Mouse (Mus musculus) neural tube, embryonic 15.5 days (tissue): ENCODE data around the gene Gm904. TPM values are rescaled to one million over a fixed set of nuclear protein-coding genes. Genes with fewer than 3 reads are reported as not detected.
"Not testable (repeated sequence)": the region's sequence is repeated elsewhere in the genome, so short reads cannot be mapped to it uniquely, and the experiment has no call there.

Experiments
- ATAC-seq: fragments of 200-750 bp; cut with Nextera tagmentation; 2 replicates; pipeline ENCODE4 v1.8.0; 2017; ENCODE audit warnings: mild to moderate bottlenecking, moderate TSS enrichment, moderate library complexity; ENCODE audit not compliant: low FRiP score
- H3K27ac ChIP-seq: fragments of 300-500 bp; sonication (generic); replicated peaks from 2 replicates; pipeline ENCODE4 v1.5.1; 2015; ENCODE audit warnings: mild to moderate bottlenecking, inconsistent platforms
- H3K27me3 ChIP-seq: fragments of 300-500 bp; sonication (generic); replicated peaks from 2 replicates; pipeline ENCODE4 v1.6.1; 2015; ENCODE audit warnings: inconsistent platforms
- H3K36me3 ChIP-seq: fragments of 300-500 bp; sonication (generic); 2 replicates; pipeline ENCODE4 v1.6.1; 2015; ENCODE audit warnings: inconsistent platforms
- H3K4me1 ChIP-seq: fragments of 300-500 bp; sonication (generic); 2 replicates; pipeline ENCODE4 v1.6.1; 2015; ENCODE audit warnings: inconsistent platforms
- H3K4me2 ChIP-seq: fragments of 300-500 bp; sonication (generic); 2 replicates; pipeline ENCODE4 v1.6.1; 2015; ENCODE audit warnings: inconsistent platforms, mild to moderate bottlenecking, moderate library complexity
- H3K4me3 ChIP-seq: fragments of 300-500 bp; sonication (generic); replicated peaks from 2 replicates; pipeline ENCODE4 v1.5.1; 2015; ENCODE audit warnings: mild to moderate bottlenecking, inconsistent platforms
- H3K9ac ChIP-seq: fragments of 300-500 bp; sonication (generic); replicated peaks from 2 replicates; pipeline ENCODE4 v1.6.1; 2015; ENCODE audit warnings: mild to moderate bottlenecking, inconsistent platforms
- H3K9me3 ChIP-seq: fragments of 300-500 bp; sonication (generic); replicated peaks from 2 replicates; pipeline ENCODE4 v1.6.1; 2016; ENCODE audit warnings: inconsistent platforms
- WGBS: fragments of 180-500 bp; shearing (Covaris S2); methylation state at CpG from one replicate; pipeline ENCODE4 v1.1.7; 2015; ENCODE audit warnings: mixed read lengths; 5-methylcytosine and 5-hydroxymethylcytosine counted together
- microRNA-seq: library from miRNA; unstranded; fragments of <30 nt; microRNA quantifications from one replicate; pipeline ENCODE4, GENCODE M21; 2017
- polyA plus RNA-seq: library from polyadenylated mRNA; unstranded; fragments of >200 nt; fragmentation: Nextera tagmentation; extraction: Ambion mirVana; gene quantifications from 2 replicates; pipeline ENCODE4 v1.2.1, GENCODE M21; 2015

The Gm904 gene
- polyA plus RNA-seq, result not detected in 2 replicates

- not testable (repeated sequence) for H3K4me2 ChIP-seq, H3K27me3 ChIP-seq, ATAC-seq, H3K9ac ChIP-seq, H3K36me3 ChIP-seq, H3K4me1 ChIP-seq, H3K4me3 ChIP-seq, H3K9me3 ChIP-seq, H3K27ac ChIP-seq
These were observed at the start of gene Gm904 for GRCm38 (mm10) chr13:50642928-50643327. Gene Gm904 (plus strand): TSS chr13:50643228.

- not testable (repeated sequence) for H3K27me3 ChIP-seq, H3K27ac ChIP-seq, H3K9ac ChIP-seq, H3K4me1 ChIP-seq, ATAC-seq, H3K4me3 ChIP-seq, H3K36me3 ChIP-seq, H3K4me2 ChIP-seq, H3K9me3 ChIP-seq
- 87% methylated on average over 2 of the region's 2 CpGs for WGBS
These were observed 5.7 kb downstream of the Gm904 start for GRCm38 (mm10) chr13:50648771-50649170.

Small RNA genes lying within 50 kb of the gene (microRNA-seq; reads per million reads assigned to microRNA genes)
- not detected for gene Gm23952
- gene Mir683-2, result not detected

Other genes starting within 250 kb of the Gm904 start
- gene Fbxw17, start 225.4 kb upstream of the Gm904 start, polyA plus RNA-seq, result 30.8 and 36.5 TPM in 2 replicates
- gene Gm47429, start 199.3 kb upstream of the Gm904 start, polyA plus RNA-seq, result not detected in 2 replicates
- not detected in 2 replicates for gene Nutm2, start 175.9 kb upstream of the Gm904 start, polyA plus RNA-seq
- not detected in 2 replicates for gene Gm8765, start 55.1 kb downstream of the Gm904 start, polyA plus RNA-seq